Mouse (Mus musculus) midbrain, embryonic 12.5 days (tissue): ENCODE measurements around the gene Olfr372. TPM values are rescaled to one million over a fixed set of nuclear protein-coding genes. Genes with fewer than 3 reads are reported as not detected.

ENCODE experiments used
- polyA plus RNA-seq: library from polyadenylated mRNA; unstranded; fragments of >200 nt; fragmentation: Nextera tagmentation; extraction: Ambion mirVana; gene quantifications from 2 replicates; pipeline ENCODE4 v1.2.1, GENCODE M21; 2016

Olfr372 gene
- polyA plus RNA-seq, 1 experiment from 2014 or later, result not detected

Other genes starting within 250 kb of the Olfr372 start
- gene Zfp709, start 159.2 kb upstream of the Olfr372 start, polyA plus RNA-seq, result 8.6 and 8.8 TPM in 2 replicates
- 14.7 and 15.1 TPM in 2 replicates for gene Zfp882, start 132.6 kb upstream of the Olfr372 start, polyA plus RNA-seq
- 37.5 and 40.6 TPM in 2 replicates for gene Zfp617, start 132.6 kb upstream of the Olfr372 start, polyA plus RNA-seq
- 20.6 and 23.6 TPM in 2 replicates for gene Zfp961, start 90.2 kb upstream of the Olfr372 start, polyA plus RNA-seq
- gene Cyp4f18, start 31.6 kb upstream of the Olfr372 start, polyA plus RNA-seq, result 0.63 and 1.2 TPM in 2 replicates
- not detected in 2 replicates for gene Olfr373, start 42.0 kb downstream of the Olfr372 start, polyA plus RNA-seq
- not detected in 2 replicates for gene Olfr374, start 65.8 kb downstream of the Olfr372 start, polyA plus RNA-seq
- gene Tpm4, start 93.8 kb downstream of the Olfr372 start, polyA plus RNA-seq, result 415 and 450 TPM in 2 replicates
- 113 and 122 TPM in 2 replicates for gene Rab8a, start 120.0 kb downstream of the Olfr372 start, polyA plus RNA-seq
- gene Hsh2d, start 148.4 kb downstream of the Olfr372 start, polyA plus RNA-seq, result not detected in 2 replicates
- 0.13 TPM in 1 of 2 replicates, not detected in the other for gene Cib3, start 171.6 kb downstream of the Olfr372 start, polyA plus RNA-seq
- gene Gm11034, start 172.4 kb downstream of the Olfr372 start, polyA plus RNA-seq, result not detected in 2 replicates
- 87.2 and 89.6 TPM in 2 replicates for gene Fam32a, start 178.5 kb downstream of the Olfr372 start, polyA plus RNA-seq
- 210 and 211 TPM in 2 replicates for gene Ap1m1, start 198.8 kb downstream of the Olfr372 start, polyA plus RNA-seq